Mouse (Mus musculus): ENCODE data around the gene Pou1f1. TPM values are rescaled to one million over a fixed set of nuclear protein-coding genes. Genes with fewer than 3 reads are reported as not detected.
A peak's percentile ranks its signal among the peaks of the same experiment; 100 is the strongest.

The Pou1f1 gene
- total RNA-seq, 1 experiment from 2014 or later: not detected

- ATAC-seq (replicated peaks; ENCODE audit: insufficient number of reproducible peaks, low FRiP score, low TSS enrichment, poor library complexity, severe bottlenecking): peak; percentile 59
Observed at GRCm38 (mm10) chr16:65561963-65562863, 41.9 kb downstream of the Pou1f1 start, which contains the start of gene Chmp2b. Chmp2b (minus strand) TSS chr16:65562726.

GRCm38 (mm10) chr16:65562864-65563206 is 42.5 kb downstream of the Pou1f1 start:
- ATAC-seq (replicated peaks; ENCODE audit: insufficient number of reproducible peaks, low FRiP score, low TSS enrichment, poor library complexity, severe bottlenecking): peak; percentile 27; the same call in 1 of the 2 replicates

GRCm38 (mm10) chr16:65564306-65564705 is 44.0 kb downstream of the Pou1f1 start:
- ATAC-seq (replicated peaks; ENCODE audit: insufficient number of reproducible peaks, low FRiP score, low TSS enrichment, poor library complexity, severe bottlenecking): no peak

- no peak for ATAC-seq (replicated peaks; ENCODE audit: insufficient number of reproducible peaks, low FRiP score, low TSS enrichment, poor library complexity, severe bottlenecking)
Observed at GRCm38 (mm10) chr16:65564951-65565350, 44.6 kb downstream of the Pou1f1 start.

GRCm38 (mm10) chr16:65568853-65569252 is 48.5 kb downstream of the Pou1f1 start:
- peak; percentile 52 for ATAC-seq (replicated peaks; ENCODE audit: insufficient number of reproducible peaks, low FRiP score, low TSS enrichment, poor library complexity, severe bottlenecking)

- peak; percentile 96 for ATAC-seq (replicated peaks; ENCODE audit: insufficient number of reproducible peaks, low FRiP score, low TSS enrichment, poor library complexity, severe bottlenecking)
Observed at GRCm38 (mm10) chr16:65577298-65578029, 57.2 kb downstream of the Pou1f1 start.

Other genes starting within 250 kb of the Pou1f1 start
- gene Chmp2b, start 42.2 kb downstream of the Pou1f1 start, total RNA-seq (2017): 84.8 to 149 TPM (median 129 TPM) in 3 replicates

Measured in monocyte, adult 5-6 weeks (primary cell).